Mouse (Mus musculus) lung, postnatal 0 days (tissue): ENCODE data around the gene Fnip1. TPM values are rescaled to one million over a fixed set of nuclear protein-coding genes. Genes with fewer than 3 reads are reported as not detected.

Experiments used
- ATAC-seq: fragments of 200-750 bp; cut with Nextera tagmentation; 2 replicates; pipeline ENCODE4 v1.8.0; 2017; ENCODE audit warnings: moderate library complexity
- DNase-seq: peaks from one replicate; pipeline ENCODE4 v3.0.0-alpha.2; 2016; ENCODE audit warnings: low spot score
- H3K27ac ChIP-seq: fragments of 300-500 bp; sonication (generic); 2 replicates; pipeline ENCODE4 v1.5.1; 2014; ENCODE audit warnings: antibody characterized with exemption, mild to moderate bottlenecking, low read length, mixed read lengths
- H3K27me3 ChIP-seq: fragments of 300-500 bp; sonication (generic); replicated peaks from 2 replicates; pipeline ENCODE4 v1.6.1; 2014; ENCODE audit warnings: low read length, mixed read lengths; ENCODE audit not compliant: insufficient read depth
- H3K36me3 ChIP-seq: fragments of 300-500 bp; sonication (generic); 2 replicates; pipeline ENCODE4 v1.6.1; 2014; ENCODE audit warnings: low read length, mixed read lengths; ENCODE audit not compliant: insufficient read depth
- H3K4me1 ChIP-seq: fragments of 300-500 bp; sonication (generic); 2 replicates; pipeline ENCODE4 v1.6.1; 2014; ENCODE audit warnings: antibody characterized with exemption, low read depth, low read length, mixed read lengths; ENCODE audit not compliant: insufficient read depth
- H3K4me2 ChIP-seq: fragments of 300-500 bp; sonication (generic); replicated peaks from 2 replicates; pipeline ENCODE4 v1.6.1; 2014; ENCODE audit warnings: low read depth, mild to moderate bottlenecking, low read length, moderate library complexity, mixed read lengths
- H3K4me3 ChIP-seq: fragments of 300-500 bp; sonication (generic); 2 replicates; pipeline ENCODE4 v1.5.1; 2014; ENCODE audit warnings: low read depth, low read length
- H3K9ac ChIP-seq: fragments of 300-500 bp; sonication (generic); replicated peaks from 2 replicates; pipeline ENCODE4 v1.6.1; 2014; ENCODE audit warnings: low read depth, mild to moderate bottlenecking
- H3K9me3 ChIP-seq: fragments of 300-500 bp; sonication (generic); 2 replicates; pipeline ENCODE4 v1.6.1; 2016; ENCODE audit warnings: low read length, mixed read lengths
- CTCF ChIP-seq: IDR thresholded peaks from 2 replicates; pipeline ENCODE4 v1.5.1; 2016; ENCODE audit warnings: antibody characterized with exemption, mild to moderate bottlenecking
- EP300 ChIP-seq: IDR thresholded peaks from 2 replicates; pipeline ENCODE4 v1.6.1; 2016; ENCODE audit warnings: antibody characterized with exemption, mild to moderate bottlenecking, control low read depth
- WGBS: fragments of 180-500 bp; shearing (Covaris S2); extraction: QIAGEN DNeasy Blood & Tissue Kit; methylation state at CpG from one replicate; pipeline ENCODE4 v1.1.7; 2014; 5-methylcytosine and 5-hydroxymethylcytosine counted together
- polyA plus RNA-seq: library from polyadenylated mRNA; unstranded; fragments of >200 nt; fragmentation: Nextera tagmentation; extraction: Ambion mirVana; gene quantifications from 2 replicates; pipeline ENCODE4 v1.2.1, GENCODE M21; 2015

Gene Fnip1
- polyA plus RNA-seq, 1 experiment from 2014 or later = 8.2 TPM

GRCm38 (mm10) chr11:54528002-54528401 lies 90.0 kb downstream of the Fnip1 start:
- H3K4me3 ChIP-seq = no peak overlapping the region
- H3K36me3 ChIP-seq = no peaks in the 10 kb centered on the region
- no peak overlapping the region for H3K27ac ChIP-seq
- no peak overlapping the region for H3K4me2 ChIP-seq
- ATAC-seq (no peak), DNase-seq (no peak)
- no peak overlapping the region for H3K9ac ChIP-seq
- no peaks in the 10 kb centered on the region for H3K27me3 ChIP-seq
- 60% methylated on average over 2 of the region's 2 CpGs for WGBS
- H3K9me3 ChIP-seq = no peaks in the 10 kb centered on the region
- peaks cover 9% of the 10 kb centered on the region; the same call in 1 of the 2 replicates for H3K4me1 ChIP-seq
- TF ChIP-seq EP300 (no peak), CTCF (no peak)

DNA sequence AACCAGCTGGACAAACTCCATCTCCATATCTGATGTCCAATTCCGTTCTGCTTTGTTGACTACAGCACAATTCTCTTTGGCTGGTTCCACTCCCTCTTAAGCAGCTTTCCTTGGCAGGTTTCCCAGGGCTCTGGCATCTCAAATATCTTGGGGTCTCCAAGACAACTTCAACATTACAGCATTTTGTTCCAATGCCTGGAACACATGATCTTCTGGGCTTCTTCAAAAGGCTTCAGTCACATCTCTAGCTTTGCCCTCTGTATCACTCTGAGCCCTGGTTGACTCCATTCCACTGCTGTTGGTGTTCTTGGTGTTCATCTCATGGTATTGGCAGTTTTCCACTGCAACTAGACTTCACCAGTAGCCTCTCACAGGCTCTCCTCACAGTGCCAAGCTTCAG lies 92.4 kb downstream of the Fnip1 start:
- TF ChIP-seq EP300 (no peak), CTCF (no peak)
- Histone ChIP-seq H3K9me3 (no peaks in the 10 kb centered on the region), H3K4me2 (no peak overlapping the region), H3K27me3 (no peaks in the 10 kb centered on the region), H3K4me3 (no peak overlapping the region), H3K27ac (peak overlapping the region; percentile 55; the same call in 1 of the 2 replicates), H3K36me3 (no peaks in the 10 kb centered on the region), H3K9ac (no peak overlapping the region), H3K4me1 (peaks cover 5% of the 10 kb centered on the region; the same call in 1 of the 2 replicates)
- DNase-seq = peak; percentile 87
- 24% methylated on average over 1 of the region's 1 CpGs for WGBS
- ATAC-seq = peak; percentile 80

GRCm38 (mm10) chr11:54530916-54531315 lies 92.9 kb downstream of the Fnip1 start:
- peak overlapping the region; percentile 55; the same call in 1 of the 2 replicates for H3K27ac ChIP-seq
- H3K36me3 ChIP-seq = no peaks in the 10 kb centered on the region
- no peaks in the 10 kb centered on the region for H3K27me3 ChIP-seq
- WGBS = 92% methylated on average over 1 of the region's 1 CpGs
- no peak for DNase-seq
- H3K9me3 ChIP-seq = no peaks in the 10 kb centered on the region
- no peak overlapping the region for H3K4me3 ChIP-seq
- H3K9ac ChIP-seq = no peak overlapping the region
- peaks cover 5% of the 10 kb centered on the region; the same call in 1 of the 2 replicates for H3K4me1 ChIP-seq
- ATAC-seq = no peak
- H3K4me2 ChIP-seq = no peak overlapping the region
- no peak for TF ChIP-seq EP300
- TF ChIP-seq CTCF = no peak

DNA sequence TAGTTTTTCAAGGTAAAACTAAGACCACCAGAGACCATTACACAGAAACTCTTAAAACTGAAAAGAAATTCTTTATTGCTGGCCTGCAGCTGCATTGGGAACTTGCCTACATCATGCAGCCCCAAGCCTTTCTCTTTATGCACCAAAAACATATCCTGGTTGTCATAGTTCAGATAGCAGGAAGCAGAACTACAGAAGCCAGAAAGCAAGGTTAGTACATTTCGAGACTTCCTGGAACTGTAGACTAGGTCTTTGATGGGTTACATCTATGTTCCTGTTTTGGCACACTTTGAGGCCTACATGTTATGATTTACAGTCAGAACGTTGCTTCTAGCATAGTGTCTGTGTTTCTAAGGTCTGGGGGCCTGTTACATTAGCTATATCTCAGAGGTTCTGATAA lies 95.8 kb downstream of the Fnip1 start:
- Histone ChIP-seq H3K27me3 (no peaks in the 10 kb centered on the region), H3K27ac (no peak overlapping the region), H3K9ac (no peak overlapping the region), H3K9me3 (no peaks in the 10 kb centered on the region), H3K36me3 (no peaks in the 10 kb centered on the region), H3K4me3 (no peak overlapping the region), H3K4me1 (peaks cover 8% of the 10 kb centered on the region; the same call in 1 of the 2 replicates), H3K4me2 (no peak overlapping the region)
- no peak for TF ChIP-seq CTCF
- no peak for TF ChIP-seq EP300
- 61% methylated on average over 2 of the region's 2 CpGs for whole genome bisulfite sequencing
- DNase-seq (no peak), ATAC-seq (no peak)

DNA sequence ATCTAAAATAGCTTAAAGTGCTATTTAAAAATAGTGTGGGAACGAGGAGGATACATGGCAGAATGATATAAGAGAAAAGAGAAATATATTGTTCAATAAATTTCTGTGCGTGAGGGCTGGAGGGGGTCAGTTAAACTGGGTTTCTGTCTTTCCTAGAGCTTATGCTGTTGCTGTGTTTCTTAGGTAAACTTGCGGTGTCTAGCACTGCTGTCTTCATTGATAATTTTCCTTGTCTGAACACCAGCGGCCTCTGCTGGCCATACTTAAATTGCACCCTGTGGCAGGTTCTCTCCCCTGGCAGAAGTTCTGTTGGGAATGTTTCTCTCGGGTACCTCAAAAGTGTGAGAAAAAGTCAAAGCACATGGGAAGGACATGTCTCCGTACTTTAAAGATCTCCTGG lies 96.9 kb downstream of the Fnip1 start:
- H3K4me3 ChIP-seq = no peak overlapping the region
- H3K9ac ChIP-seq = no peak overlapping the region
- no peak overlapping the region for H3K27ac ChIP-seq
- TF ChIP-seq CTCF (peak; percentile 88), EP300 (no peak)
- no peaks in the 10 kb centered on the region for H3K9me3 ChIP-seq
- no peaks in the 10 kb centered on the region for H3K27me3 ChIP-seq
- ATAC-seq (0 out of 2 replicates have a peak, but pooled peaks have one; percentile 33), DNase-seq (peak; percentile 81)
- no peaks in the 10 kb centered on the region for H3K36me3 ChIP-seq
- H3K4me1 ChIP-seq = peaks cover 12% of the 10 kb centered on the region; the same call in 1 of the 2 replicates
- no peak overlapping the region for H3K4me2 ChIP-seq
- WGBS = 40% methylated on average over 6 of the region's 6 CpGs

GRCm38 (mm10) chr11:54539031-54539430 lies 101.0 kb downstream of the Fnip1 start:
- Histone ChIP-seq H3K9me3 (no peaks in the 10 kb centered on the region), H3K4me2 (no peak overlapping the region), H3K9ac (no peak overlapping the region), H3K27ac (no peak overlapping the region), H3K36me3 (no peaks in the 10 kb centered on the region), H3K4me1 (peaks cover 7% of the 10 kb centered on the region; the same call in 1 of the 2 replicates), H3K4me3 (no peak overlapping the region), H3K27me3 (no peaks in the 10 kb centered on the region)
- no peak for ATAC-seq
- TF ChIP-seq EP300 = no peak
- TF ChIP-seq CTCF = no peak
- 46% methylated on average over 2 of the region's 2 CpGs for WGBS
- DNase-seq = no peak

DNA sequence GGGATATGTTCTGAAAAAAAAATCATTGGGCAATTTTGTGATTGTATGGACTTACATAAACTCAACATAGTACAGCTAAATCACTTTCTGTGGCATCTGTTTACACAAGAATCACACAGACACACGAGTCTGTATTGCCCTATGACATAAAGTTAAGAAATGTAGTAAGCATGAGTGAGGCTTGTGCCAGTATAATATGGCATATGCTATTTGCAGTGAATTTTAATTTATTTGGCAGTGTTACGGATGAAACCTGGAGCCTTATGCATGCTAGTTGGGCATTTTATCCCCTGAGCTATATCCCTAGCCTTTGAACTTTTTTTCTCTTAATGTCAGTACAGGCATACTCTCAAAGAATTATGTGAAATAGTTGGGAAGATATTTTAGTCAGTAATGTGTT lies 101.5 kb downstream of the Fnip1 start:
- Histone ChIP-seq H3K4me1 (peaks cover 7% of the 10 kb centered on the region; the same call in 1 of the 2 replicates), H3K27ac (no peak overlapping the region), H3K9ac (no peak overlapping the region), H3K4me3 (no peak overlapping the region), H3K4me2 (no peak overlapping the region), H3K27me3 (no peaks in the 10 kb centered on the region), H3K36me3 (no peaks in the 10 kb centered on the region), H3K9me3 (no peaks in the 10 kb centered on the region)
- TF ChIP-seq EP300 = no peak
- TF ChIP-seq CTCF = no peak
- ATAC-seq (no peak), DNase-seq (no peak)
- 54% methylated on average over 2 of the region's 2 CpGs for WGBS
